Mouse (Mus musculus): ENCODE measurements around the gene Vmn1r120.
"Not testable (repeated sequence)": the region's sequence is repeated elsewhere in the genome, so short reads cannot be mapped to it uniquely, and the experiment has no call there.

Vmn1r120 gene

DNA sequence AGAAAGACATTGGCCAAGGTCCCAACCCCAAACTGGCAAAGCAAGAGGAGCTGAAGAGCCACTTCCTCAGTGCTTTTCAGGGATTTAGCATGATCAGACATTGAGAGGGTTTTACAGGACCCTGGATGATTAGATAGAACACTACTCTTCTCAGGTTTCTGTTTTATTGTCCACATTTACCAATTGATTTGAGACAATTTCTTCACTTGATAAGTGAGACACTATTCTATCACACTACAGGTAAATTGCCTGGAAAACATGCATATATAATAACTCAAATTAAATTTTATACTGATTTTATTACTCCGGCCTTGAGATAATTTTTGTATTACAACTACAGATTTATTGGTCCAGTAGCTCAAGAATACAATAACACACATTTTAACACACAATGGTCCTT lies at the start of gene Vmn1r120:
Gene Vmn1r120 (minus strand): TSS at position 101 of the 400 bp plus-strand sequence.
- DNase-seq (ENCODE audit: low spot score in 2 of 2), result not testable (repeated sequence)

DNA sequence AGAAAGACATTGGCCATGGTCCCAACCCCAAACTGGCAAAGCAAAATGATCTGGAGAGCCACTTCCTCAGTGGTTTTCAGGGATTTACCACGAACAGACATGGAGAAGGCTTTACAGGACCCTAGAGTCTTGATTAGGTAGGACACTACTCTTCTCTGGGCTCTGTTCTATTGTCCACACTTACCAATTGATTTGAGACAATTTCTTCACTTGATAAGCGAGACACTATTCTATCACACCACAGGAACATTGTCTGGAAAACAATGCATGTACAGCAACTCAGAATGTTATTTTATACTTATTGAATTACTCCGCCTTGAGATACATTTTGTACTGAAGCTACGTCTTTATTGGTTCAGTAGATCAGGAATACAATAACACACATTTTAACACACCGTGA lies 44.8 kb upstream of the Vmn1r120 start, which contains the start of gene Vmn1r121:
Gene Vmn1r121 (minus strand): TSS at position 101 of the 400 bp plus-strand sequence.
- not testable (repeated sequence) for DNase-seq (ENCODE audit: low spot score in 2 of 2)

DNA sequence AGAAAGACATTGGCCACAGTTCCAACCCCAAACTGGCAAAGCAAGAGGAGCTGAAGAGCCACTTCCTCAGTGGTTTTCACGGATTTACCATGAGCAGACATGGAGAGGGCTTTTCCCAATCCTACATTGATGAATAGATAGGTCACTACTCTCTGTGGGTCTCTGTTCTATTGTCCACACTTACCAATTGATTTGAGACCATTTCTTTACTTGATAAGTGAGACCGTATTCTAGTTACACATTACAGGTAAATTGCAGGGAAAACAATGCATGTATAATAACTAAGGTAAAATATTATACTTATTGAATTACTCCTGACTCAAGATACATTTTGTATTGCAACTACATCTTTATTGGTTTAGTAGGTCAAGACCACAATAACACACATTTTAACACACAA lies 41.2 kb downstream of the Vmn1r120 start, which contains the start of gene Vmn1r119:
Gene Vmn1r119 (minus strand): TSS at position 101 of the 400 bp plus-strand sequence.
- DNase-seq (ENCODE audit: low spot score in 2 of 2), result not testable (repeated sequence)
